Mouse (Mus musculus) adrenal gland, adult 8-10 months (tissue): Measurements from ENCODE around the gene Cttnbp2nl. TPM values are rescaled to one million over a fixed set of nuclear protein-coding genes. Genes with fewer than 3 reads are reported as not detected.

ENCODE experiments used
- DNase-seq: peaks from one replicate; pipeline ENCODE4 v3.0.0; 2022
- total RNA-seq, 4 experiments: library from RNA; stranded (reverse); gene quantifications; 2 replicates each; pipeline ENCODE4 v1.2.4; 2022

Gene Cttnbp2nl
- total RNA-seq, 4 experiments from 2014 or later: 15.7 to 29.3 (median 20.8) TPM

DNA sequence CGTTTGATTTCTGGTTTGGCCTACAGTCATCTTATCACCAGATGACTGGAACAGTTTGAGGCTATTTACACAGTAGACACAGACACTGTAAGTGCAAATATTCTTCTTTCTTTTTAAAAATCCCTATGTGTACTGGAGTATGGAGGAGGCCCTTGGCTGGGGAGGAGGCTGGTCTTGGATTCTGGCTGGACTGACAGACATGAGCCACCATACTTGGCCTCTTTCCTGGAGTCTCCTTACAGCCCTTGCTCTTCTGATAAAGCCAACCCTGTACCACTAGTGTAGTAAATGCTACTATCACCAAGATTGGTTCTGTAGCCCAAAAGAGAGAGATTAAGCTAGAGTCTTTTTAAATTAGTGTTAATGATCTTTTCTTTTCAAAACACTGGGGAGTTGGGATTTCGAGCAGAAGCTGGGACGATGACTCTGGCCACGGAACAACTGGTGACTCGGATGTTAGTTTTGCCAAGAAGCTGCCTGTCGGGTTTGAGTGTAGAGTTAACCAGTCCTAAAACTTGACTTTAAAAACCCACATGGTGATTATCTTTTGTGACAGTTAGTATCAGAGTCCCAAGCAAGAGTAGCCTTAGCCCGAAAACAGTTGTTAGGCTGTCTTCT lies 40.1 kb downstream of the Cttnbp2nl start:
- no peak for DNase-seq

GRCm38 (mm10) chr3:105011883-105012282 lies 41.1 kb downstream of the Cttnbp2nl start:
- no peak for DNase-seq

GRCm38 (mm10) chr3:105010681-105011339 lies 42.1 kb downstream of the Cttnbp2nl start:
- no peak for DNase-seq

GRCm38 (mm10) chr3:105008070-105008469 lies 44.9 kb downstream of the Cttnbp2nl start:
- DNase-seq: no peak

DNA sequence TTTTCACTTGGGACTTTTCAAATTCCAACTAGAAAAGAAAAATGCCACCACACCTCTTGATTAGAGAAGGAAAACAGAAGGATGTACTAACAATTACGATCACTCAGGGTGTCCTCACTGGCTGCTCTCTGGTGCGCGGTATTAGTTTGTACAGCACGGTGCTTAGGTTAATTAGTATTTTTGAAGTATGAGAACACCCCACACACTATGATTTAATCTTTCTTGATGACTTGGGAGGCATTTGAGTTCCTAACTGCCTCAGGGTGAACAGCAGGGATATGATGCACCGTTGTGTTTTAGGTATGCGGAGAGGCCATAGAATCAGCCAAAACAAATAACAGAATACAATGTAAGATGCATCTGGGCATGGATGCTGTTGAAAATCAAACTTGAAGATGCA lies 46.8 kb downstream of the Cttnbp2nl start:
- no peak for DNase-seq

GRCm38 (mm10) chr3:105005561-105006065 lies 47.3 kb downstream of the Cttnbp2nl start:
- no peak for DNase-seq

DNA sequence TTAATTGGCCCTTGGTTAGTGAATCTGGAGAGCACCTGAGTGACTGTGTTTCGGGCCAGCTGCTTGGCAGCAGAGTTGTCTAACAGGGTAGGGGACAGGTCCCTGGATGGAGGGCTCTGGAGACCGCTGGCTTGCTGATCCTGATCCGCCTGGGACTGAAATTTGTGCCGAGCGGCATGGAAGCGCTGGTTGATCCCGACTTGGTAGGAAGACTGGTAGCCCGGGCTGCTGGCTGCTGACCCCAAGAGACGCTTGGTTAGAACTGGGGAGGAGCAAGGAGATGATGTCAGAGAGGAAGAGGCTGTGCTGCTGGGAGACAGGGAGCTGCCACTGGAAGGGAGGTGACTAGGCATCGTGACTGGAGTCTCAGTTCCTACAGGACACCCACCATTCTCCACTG lies 47.9 kb downstream of the Cttnbp2nl start:
- DNase-seq: no peak

DNA sequence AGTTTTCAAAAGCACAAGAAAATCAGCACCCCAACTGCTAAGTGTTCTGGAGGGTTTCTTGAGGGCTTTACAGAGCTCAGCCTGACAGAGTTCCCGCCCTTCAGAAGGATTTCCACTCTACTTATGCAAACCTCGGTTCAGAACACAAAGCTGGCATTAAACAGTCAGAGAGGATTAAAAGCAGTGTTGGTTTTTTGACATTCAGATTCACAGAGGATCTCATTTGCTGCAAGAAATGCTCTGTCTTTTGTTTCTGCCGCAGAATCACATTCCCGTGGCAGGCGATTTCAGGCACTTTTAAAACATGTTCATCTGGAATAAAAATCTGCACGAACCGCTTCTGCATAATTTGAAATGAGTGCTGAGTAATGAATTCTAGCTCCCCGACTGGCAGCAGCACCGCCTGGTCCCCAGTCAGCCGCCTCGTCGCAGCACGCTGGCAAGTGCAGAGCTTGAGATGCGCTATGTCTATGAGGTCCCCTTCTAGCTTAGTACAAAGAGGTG lies 48.9 kb downstream of the Cttnbp2nl start:
- no peak for DNase-seq

DNA sequence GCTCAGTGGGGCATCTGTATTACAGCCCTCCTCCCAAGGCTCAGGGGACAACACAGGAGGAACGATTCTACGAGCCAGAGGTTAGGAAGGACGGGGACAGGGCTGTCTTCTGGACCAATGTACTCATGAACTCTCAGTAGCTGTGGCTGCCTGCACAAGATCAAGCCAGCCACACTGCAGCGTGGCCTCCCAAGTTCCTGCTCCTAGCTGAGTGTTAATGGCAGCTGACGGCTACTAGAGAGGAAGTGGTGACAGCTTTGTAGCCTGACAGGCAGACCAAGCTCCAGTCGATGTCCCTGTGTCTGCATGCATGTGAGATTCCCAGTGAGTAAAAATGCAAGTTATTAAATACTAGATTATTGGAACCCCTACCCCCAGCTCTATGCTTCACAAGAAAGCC lies 51.6 kb downstream of the Cttnbp2nl start:
- DNase-seq: no peak

DNA sequence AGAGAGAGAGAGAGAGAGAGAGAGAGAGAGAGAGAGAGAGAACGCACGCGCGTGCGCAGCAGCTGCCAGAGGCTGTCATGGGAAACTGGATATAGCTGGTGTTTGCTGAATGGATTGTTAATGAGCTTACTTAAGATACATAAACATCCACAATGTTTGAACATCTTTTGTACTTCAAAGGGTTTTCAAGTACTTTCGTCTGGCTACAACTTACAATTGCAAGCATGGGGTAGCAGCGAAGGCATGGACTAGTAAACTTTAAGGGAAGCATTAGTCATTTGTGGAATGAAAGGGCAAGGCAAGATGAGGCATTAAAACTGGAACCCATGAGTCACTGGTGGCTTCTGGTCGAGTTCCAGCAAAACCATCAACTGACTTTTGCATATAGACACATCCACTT lies 52.4 kb downstream of the Cttnbp2nl start:
- peak; percentile 58 for DNase-seq

DNA sequence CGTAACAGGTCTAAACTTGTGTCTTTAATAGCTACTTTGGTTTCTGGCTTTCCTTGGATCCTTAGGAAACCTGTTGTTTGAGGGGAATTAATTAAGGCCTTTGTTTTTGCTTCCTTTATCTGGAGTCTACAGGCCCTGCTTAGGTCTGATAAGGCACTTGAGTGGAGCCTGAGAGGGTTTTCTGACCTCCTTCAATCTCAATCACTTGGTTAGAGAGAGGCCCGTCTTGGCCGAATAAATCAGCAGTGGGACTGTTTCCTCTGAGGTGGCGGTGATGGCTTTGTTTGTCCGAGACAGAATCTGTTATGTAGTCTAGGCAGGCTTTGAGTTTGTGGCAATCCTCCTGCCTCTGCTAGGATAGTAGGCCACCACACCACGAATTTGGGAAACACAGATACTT lies 55.4 kb downstream of the Cttnbp2nl start:
- no peak for DNase-seq

DNA sequence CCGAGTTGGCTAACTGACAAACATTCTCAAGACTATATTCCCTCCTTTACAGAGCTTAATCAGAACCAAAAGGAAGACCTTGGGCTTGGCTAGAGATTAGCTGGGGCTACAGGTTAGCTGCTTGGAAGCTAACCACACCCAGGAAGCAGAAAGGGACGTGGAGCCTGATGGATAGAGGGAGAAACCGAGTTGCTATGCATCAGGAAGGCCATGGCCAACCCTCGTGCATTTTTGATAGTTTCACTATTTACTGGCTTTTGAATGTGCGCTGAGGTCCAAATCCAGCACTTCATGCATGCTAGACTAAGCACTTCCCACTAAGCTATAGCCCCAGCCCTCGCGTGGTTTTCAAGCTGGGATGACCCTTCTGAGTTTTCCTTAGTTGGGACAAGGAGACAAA lies 57.2 kb downstream of the Cttnbp2nl start:
- DNase-seq: no peak

DNA sequence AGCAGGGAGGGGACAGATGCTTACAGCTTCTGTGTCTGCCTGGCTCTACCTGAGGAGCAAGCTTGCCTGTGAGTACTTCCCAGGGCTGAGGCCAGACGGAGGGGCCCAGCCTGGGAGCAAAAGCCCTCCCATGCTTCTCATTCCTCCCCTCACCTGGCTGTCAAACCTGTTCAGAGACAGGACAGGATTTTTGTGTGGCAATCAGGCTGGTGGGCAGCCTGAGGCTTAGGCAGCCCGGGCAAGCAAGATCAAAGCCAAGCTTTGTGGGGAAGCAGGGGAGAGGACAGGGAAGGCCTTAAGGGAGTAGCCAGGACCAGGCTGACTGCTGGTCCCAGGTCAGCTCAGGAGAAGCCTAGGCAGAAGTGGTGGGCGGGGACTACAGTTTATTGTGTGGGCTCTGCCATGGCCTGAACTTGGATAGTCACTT lies 58.5 kb downstream of the Cttnbp2nl start:
- DNase-seq: no peak

GRCm38 (mm10) chr3:104993800-104994199 lies 59.1 kb downstream of the Cttnbp2nl start:
- DNase-seq: peak; percentile 42

DNA sequence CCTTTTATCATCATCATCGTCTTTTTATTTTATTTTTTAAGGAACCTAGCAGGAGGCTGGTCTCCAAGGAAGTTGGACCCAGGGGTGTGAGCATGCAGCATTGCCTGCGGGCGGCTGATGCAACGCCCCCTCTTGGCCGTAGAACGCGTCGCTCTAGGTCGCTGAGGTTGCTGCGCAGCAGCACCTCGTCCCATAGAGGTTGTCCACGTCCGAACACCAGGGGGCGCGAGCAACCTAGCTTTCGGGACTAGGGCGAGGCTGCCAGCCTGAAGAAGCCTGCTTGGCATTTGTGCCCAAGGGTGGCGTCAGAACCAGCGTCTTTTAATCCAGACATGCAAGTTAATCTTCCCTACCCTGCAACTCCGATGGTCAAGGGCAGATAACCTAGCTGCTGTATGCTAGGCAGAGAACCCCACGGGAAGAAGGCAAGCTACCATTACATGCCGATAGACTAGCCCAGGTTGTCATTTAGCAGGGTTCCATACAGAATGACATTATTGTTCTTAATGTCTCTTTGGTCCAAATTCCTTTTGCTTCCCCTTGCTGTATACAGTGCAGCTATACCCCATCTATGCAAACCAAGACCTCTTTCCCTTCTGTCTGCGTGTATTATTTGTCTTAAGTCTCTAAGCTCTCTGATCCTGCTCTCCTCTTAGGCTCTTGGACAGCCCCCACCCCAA lies 60.1 kb downstream of the Cttnbp2nl start:
- DNase-seq: peak; percentile 84

GRCm38 (mm10) chr3:104991703-104992102 lies 61.2 kb downstream of the Cttnbp2nl start:
- DNase-seq: no peak

- DNase-seq: no peak
Observed at GRCm38 (mm10) chr3:104987884-104988283, 65.1 kb downstream of the Cttnbp2nl start.

- DNase-seq: no peak
Observed at GRCm38 (mm10) chr3:104979735-104980134, 73.2 kb downstream of the Cttnbp2nl start.

DNA sequence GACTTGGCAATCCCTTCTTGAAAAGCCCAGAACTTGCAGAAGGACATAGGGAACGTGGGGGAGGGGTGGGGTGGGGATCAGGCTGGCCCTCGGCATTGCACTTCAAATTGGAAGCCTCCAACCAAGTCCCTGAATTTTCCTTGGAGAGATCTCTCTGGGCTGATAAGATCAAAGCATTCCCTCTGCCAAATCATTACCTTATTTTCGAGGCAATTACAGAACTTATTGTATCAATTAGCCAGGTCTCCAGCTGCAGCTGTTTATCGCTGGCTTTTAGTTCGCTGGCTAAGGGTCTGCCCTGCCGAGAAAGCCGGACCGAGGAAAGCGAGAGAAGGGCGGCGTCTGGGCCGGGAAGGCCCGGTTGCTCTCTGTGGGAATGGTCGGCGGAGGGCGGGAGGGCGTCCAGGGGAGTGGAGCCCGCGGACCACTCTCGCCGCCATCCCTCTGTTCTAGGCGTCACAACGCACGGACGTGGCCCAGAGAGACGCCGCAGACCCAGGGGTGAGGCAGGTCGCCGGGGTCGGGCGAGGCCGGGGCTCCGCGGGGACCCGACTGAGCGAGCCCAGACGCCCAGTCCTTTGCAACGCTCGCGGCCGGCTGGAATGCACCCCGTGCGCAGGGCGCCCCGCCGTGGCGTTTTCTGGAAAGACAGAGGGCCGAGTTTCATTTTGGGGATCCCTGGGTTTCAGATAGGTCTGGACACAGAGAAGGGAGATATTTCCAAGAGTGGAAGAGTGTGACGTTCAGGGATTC lies 85.2 kb downstream of the Cttnbp2nl start:
- peak; percentile 75 for DNase-seq

GRCm38 (mm10) chr3:104965991-104966554 lies 86.9 kb downstream of the Cttnbp2nl start:
- no peak for DNase-seq

GRCm38 (mm10) chr3:104965070-104965855 lies 87.7 kb downstream of the Cttnbp2nl start:
- no peak for DNase-seq
